Mouse (Mus musculus): Measurements from ENCODE around the gene Wnk2. TPM values are rescaled to one million over a fixed set of nuclear protein-coding genes. Genes with fewer than 3 reads are reported as not detected.

Wnk2 gene
- total and polyA plus RNA-seq, 3 experiments, result 30.9 to 79.4 (median 66.7) TPM

GRCm38 (mm10) chr13:49031029-49031428 lies 116.8 kb downstream of the Wnk2 start:
- no peak for DNase-seq
- no peaks in the 10 kb centered on the region for H3K27me3 ChIP-seq (ENCODE audit: control insufficient read depth, insufficient read depth, low read length)
- H3K9ac ChIP-seq (ENCODE audit: low read depth, low read length), result no peak overlapping the region
- no peak overlapping the region for H3K4me3 ChIP-seq
- H3K4me1 ChIP-seq (ENCODE audit: control insufficient read depth, insufficient read depth, low read length), result no peaks in the 10 kb centered on the region
- H3K79me2 ChIP-seq (replicated peaks; ENCODE audit: control insufficient read depth, insufficient read depth, low read length), result no peaks in the 10 kb centered on the region
- H3K36me3 ChIP-seq (ENCODE audit: control insufficient read depth, insufficient read depth, low read length), result no peaks in the 10 kb centered on the region
- TF ChIP-seq POLR2A (IDR thresholded peaks at IDR 0.05; ENCODE audit: insufficient read depth, low read depth, low read length) (no peak), CTCF (IDR thresholded peaks at IDR 0.05) (no peak)
- intact Hi-C loops (cut with DNase I), result no loop called here
- 53% methylated on average over 2 of the region's 2 CpGs for WGBS
- H3K27ac ChIP-seq, result no peak overlapping the region

GRCm38 (mm10) chr13:49028757-49029539 lies 118.9 kb downstream of the Wnk2 start:
- Histone ChIP-seq H3K36me3 (ENCODE audit: control insufficient read depth, insufficient read depth, low read length) (no peaks in the 10 kb centered on the region), H3K9ac (ENCODE audit: low read depth, low read length) (no peak overlapping the region), H3K27ac (no peak overlapping the region), H3K4me1 (ENCODE audit: control insufficient read depth, insufficient read depth, low read length) (no peaks in the 10 kb centered on the region), H3K4me3 (no peak overlapping the region), H3K27me3 (ENCODE audit: control insufficient read depth, insufficient read depth, low read length) (no peaks in the 10 kb centered on the region), H3K79me2 (replicated peaks; ENCODE audit: control insufficient read depth, insufficient read depth, low read length) (no peaks in the 10 kb centered on the region)
- intact Hi-C loops (cut with DNase I), result no loop called here
- DNase-seq, result no peak
- TF ChIP-seq CTCF (IDR thresholded peaks at IDR 0.05), result no peak
- TF ChIP-seq POLR2A (IDR thresholded peaks at IDR 0.05; ENCODE audit: insufficient read depth, low read depth, low read length), result no peak
- no peak for TF ChIP-seq EP300 (IDR thresholded peaks at IDR 0.05; ENCODE audit: insufficient read depth, low read depth, low read length)
- 55% methylated on average over 8 of the region's 8 CpGs for WGBS

GRCm38 (mm10) chr13:49027057-49027456 lies 120.8 kb downstream of the Wnk2 start:
- intact Hi-C loops (cut with DNase I), result no loop called here
- 78% methylated on average over 8 of the region's 8 CpGs for WGBS
- Histone ChIP-seq H3K4me3 (no peak overlapping the region), H3K27me3 (ENCODE audit: control insufficient read depth, insufficient read depth, low read length) (no peaks in the 10 kb centered on the region), H3K9ac (ENCODE audit: low read depth, low read length) (no peak overlapping the region), H3K79me2 (replicated peaks; ENCODE audit: control insufficient read depth, insufficient read depth, low read length) (no peaks in the 10 kb centered on the region), H3K4me1 (ENCODE audit: control insufficient read depth, insufficient read depth, low read length) (no peaks in the 10 kb centered on the region), H3K36me3 (ENCODE audit: control insufficient read depth, insufficient read depth, low read length) (no peaks in the 10 kb centered on the region), H3K27ac (no peak overlapping the region)
- no peak for DNase-seq
- TF ChIP-seq POLR2A (IDR thresholded peaks at IDR 0.05; ENCODE audit: insufficient read depth, low read depth, low read length) (no peak), CTCF (IDR thresholded peaks at IDR 0.05) (no peak), EP300 (IDR thresholded peaks at IDR 0.05; ENCODE audit: insufficient read depth, low read depth, low read length) (no peak)

- Histone ChIP-seq H3K27me3 (ENCODE audit: control insufficient read depth, insufficient read depth, low read length) (no peaks in the 10 kb centered on the region), H3K4me1 (ENCODE audit: control insufficient read depth, insufficient read depth, low read length) (no peaks in the 10 kb centered on the region), H3K27ac (no peak overlapping the region), H3K4me3 (no peak overlapping the region), H3K79me2 (replicated peaks; ENCODE audit: control insufficient read depth, insufficient read depth, low read length) (no peaks in the 10 kb centered on the region), H3K9ac (ENCODE audit: low read depth, low read length) (no peak overlapping the region), H3K36me3 (ENCODE audit: control insufficient read depth, insufficient read depth, low read length) (no peaks in the 10 kb centered on the region)
- WGBS, result 42% methylated on average over 1 of the region's 1 CpGs
- intact Hi-C loops (cut with DNase I), result no loop called here
- TF ChIP-seq POLR2A (IDR thresholded peaks at IDR 0.05; ENCODE audit: insufficient read depth, low read depth, low read length), result no peak
- TF ChIP-seq EP300 (IDR thresholded peaks at IDR 0.05; ENCODE audit: insufficient read depth, low read depth, low read length), result no peak
- no peak for TF ChIP-seq CTCF (IDR thresholded peaks at IDR 0.05)
- no peak for DNase-seq
Measured at GRCm38 (mm10) chr13:49025521-49025920, 122.3 kb downstream of the Wnk2 start.

- DNase-seq, result no peak
- H3K36me3 ChIP-seq (ENCODE audit: control insufficient read depth, insufficient read depth, low read length), result no peaks in the 10 kb centered on the region
- no peaks in the 10 kb centered on the region for H3K79me2 ChIP-seq (replicated peaks; ENCODE audit: control insufficient read depth, insufficient read depth, low read length)
- no peak overlapping the region for H3K4me3 ChIP-seq
- WGBS, result 18% methylated on average over 12 of the region's 12 CpGs
- no peak overlapping the region for H3K27ac ChIP-seq
- no peaks in the 10 kb centered on the region for H3K4me1 ChIP-seq (ENCODE audit: control insufficient read depth, insufficient read depth, low read length)
- no peak overlapping the region for H3K9ac ChIP-seq (ENCODE audit: low read depth, low read length)
- intact Hi-C loops (cut with DNase I), result no loop called here
- no peak for TF ChIP-seq EP300 (IDR thresholded peaks at IDR 0.05; ENCODE audit: insufficient read depth, low read depth, low read length)
- TF ChIP-seq POLR2A (IDR thresholded peaks at IDR 0.05; ENCODE audit: insufficient read depth, low read depth, low read length), result no peak
- TF ChIP-seq CTCF (IDR thresholded peaks at IDR 0.05), result no peak
- H3K27me3 ChIP-seq (ENCODE audit: control insufficient read depth, insufficient read depth, low read length), result no peaks in the 10 kb centered on the region
Measured at GRCm38 (mm10) chr13:49024763-49025162, 123.1 kb downstream of the Wnk2 start.

GRCm38 (mm10) chr13:49021693-49022092 lies 126.1 kb downstream of the Wnk2 start:
- H3K27ac ChIP-seq, result no peak overlapping the region
- TF ChIP-seq POLR2A (IDR thresholded peaks at IDR 0.05; ENCODE audit: insufficient read depth, low read depth, low read length) (no peak), CTCF (IDR thresholded peaks at IDR 0.05) (peak; percentile 66)
- no peaks in the 10 kb centered on the region for H3K4me1 ChIP-seq (ENCODE audit: control insufficient read depth, insufficient read depth, low read length)
- H3K9ac ChIP-seq (ENCODE audit: low read depth, low read length), result no peak overlapping the region
- no peak overlapping the region for H3K4me3 ChIP-seq
- no peaks in the 10 kb centered on the region for H3K79me2 ChIP-seq (replicated peaks; ENCODE audit: control insufficient read depth, insufficient read depth, low read length)
- 61% methylated on average over 3 of the region's 3 CpGs for WGBS
- no peaks in the 10 kb centered on the region for H3K36me3 ChIP-seq (ENCODE audit: control insufficient read depth, insufficient read depth, low read length)
- no peaks in the 10 kb centered on the region for H3K27me3 ChIP-seq (ENCODE audit: control insufficient read depth, insufficient read depth, low read length)
- intact Hi-C loops (cut with DNase I), result no loop called here
- no peak for DNase-seq
